Mouse (Mus musculus) cerebellum, adult 18-20 months (tissue): ENCODE results near the gene Grid1.
A peak's percentile ranks its signal among the peaks of the same experiment; 100 is the strongest.

Experiments
- DNase-seq, 2 experiments: peaks; one replicate each; pipeline ENCODE4 v3.0.0; 2021

Gene Grid1

GRCm38 (mm10) chr14:35242882-35243281 lies 423.0 kb downstream of the Grid1 start:
- DNase-seq, result no peak

- DNase-seq, result no peak
Observed at GRCm38 (mm10) chr14:35244776-35245548, 425.1 kb downstream of the Grid1 start.

- peak; percentile 50 to 61 for DNase-seq
Observed at GRCm38 (mm10) chr14:35250412-35250811, 430.5 kb downstream of the Grid1 start.

- no peak for DNase-seq
Observed at GRCm38 (mm10) chr14:35254477-35254876, 434.6 kb downstream of the Grid1 start.

- no peak for DNase-seq
Observed at GRCm38 (mm10) chr14:35270260-35270659, 450.4 kb downstream of the Grid1 start.

- DNase-seq, result no peak
Observed at GRCm38 (mm10) chr14:35309201-35309600, 489.3 kb downstream of the Grid1 start.

- DNase-seq, result no peak
Observed at GRCm38 (mm10) chr14:35313380-35314299, 493.7 kb downstream of the Grid1 start.

- no peak for DNase-seq
Observed at GRCm38 (mm10) chr14:35326306-35326705, 506.4 kb downstream of the Grid1 start.

- DNase-seq, result no peak
Observed at GRCm38 (mm10) chr14:35336561-35336960, 516.7 kb downstream of the Grid1 start.

- DNase-seq, result no peak
Observed at GRCm38 (mm10) chr14:35356011-35356410, 536.1 kb downstream of the Grid1 start.

GRCm38 (mm10) chr14:35356480-35357085 lies 536.7 kb downstream of the Grid1 start:
- DNase-seq, result no peak

GRCm38 (mm10) chr14:35358136-35358821 lies 538.4 kb downstream of the Grid1 start:
- DNase-seq, result peak; percentile 30 to 32

GRCm38 (mm10) chr14:35365177-35365944 lies 545.5 kb downstream of the Grid1 start:
- no peak for DNase-seq

GRCm38 (mm10) chr14:35374374-35374773 lies 554.5 kb downstream of the Grid1 start:
- no peak for DNase-seq

- DNase-seq, result no peak
Observed at GRCm38 (mm10) chr14:35393591-35393990, 573.7 kb downstream of the Grid1 start.

GRCm38 (mm10) chr14:35404249-35404908 lies 584.5 kb downstream of the Grid1 start:
- no peak for DNase-seq

GRCm38 (mm10) chr14:35430259-35430658 lies 610.4 kb downstream of the Grid1 start:
- no peak for DNase-seq

GRCm38 (mm10) chr14:35453702-35454101 lies 633.8 kb downstream of the Grid1 start:
- no peak for DNase-seq

- no peak for DNase-seq
Observed at GRCm38 (mm10) chr14:35468254-35468653, 648.3 kb downstream of the Grid1 start.

GRCm38 (mm10) chr14:35486017-35486416 lies 666.1 kb downstream of the Grid1 start:
- DNase-seq, result no peak

GRCm38 (mm10) chr14:35502324-35502723 lies 682.4 kb downstream of the Grid1 start:
- no peak for DNase-seq
